Mouse (Mus musculus) intestine, embryonic 16.5 days (tissue): Measurements from ENCODE around the gene Unc5a. TPM values are rescaled to one million over a fixed set of nuclear protein-coding genes. Genes with fewer than 3 reads are reported as not detected.

Experiments used
- ATAC-seq: fragments of 200-750 bp; cut with Nextera tagmentation; 2 replicates; pipeline ENCODE4 v1.8.0; 2017; ENCODE audit warnings: moderate TSS enrichment, moderate library complexity
- H3K27ac ChIP-seq: fragments of 300-500 bp; sonication (generic); 2 replicates; pipeline ENCODE4 v1.5.1; 2014; ENCODE audit warnings: mild to moderate bottlenecking, low read length
- H3K27me3 ChIP-seq: fragments of 300-500 bp; sonication (generic); replicated peaks from 2 replicates; pipeline ENCODE4 v1.6.1; 2014; ENCODE audit warnings: low read length, control low read depth, mixed read lengths; ENCODE audit not compliant: control insufficient read depth, insufficient read depth
- H3K36me3 ChIP-seq: fragments of 300-500 bp; sonication (generic); 2 replicates; pipeline ENCODE4 v1.6.1; 2014; ENCODE audit warnings: low read length, control low read depth; ENCODE audit not compliant: control insufficient read depth, insufficient read depth
- H3K4me1 ChIP-seq: fragments of 300-500 bp; sonication (generic); 2 replicates; pipeline ENCODE4 v1.6.1; 2014; ENCODE audit warnings: low read length, control low read depth, mixed read lengths; ENCODE audit not compliant: control insufficient read depth, insufficient read depth
- H3K4me2 ChIP-seq: fragments of 300-500 bp; sonication (generic); 2 replicates; pipeline ENCODE4 v1.6.1; 2014; ENCODE audit warnings: low read depth, low read length, control low read depth
- H3K4me3 ChIP-seq: fragments of 300-500 bp; sonication (generic); 2 replicates; pipeline ENCODE4 v1.5.1; 2014; ENCODE audit warnings: mild to moderate bottlenecking, low read length
- H3K9ac ChIP-seq: fragments of 300-500 bp; sonication (generic); 2 replicates; pipeline ENCODE4 v1.6.1; 2014; ENCODE audit warnings: low read depth, low read length
- H3K9me3 ChIP-seq: fragments of 300-500 bp; sonication (generic); 2 replicates; pipeline ENCODE4 v1.6.1; 2016; ENCODE audit warnings: low read length, control low read depth; ENCODE audit not compliant: control insufficient read depth
- WGBS: fragments of 180-500 bp; shearing (Covaris S2); extraction: QIAGEN DNeasy Blood & Tissue Kit; methylation state at CpG from one replicate; pipeline ENCODE4 v1.1.7; 2014; 5-methylcytosine and 5-hydroxymethylcytosine counted together
- polyA plus RNA-seq: library from polyadenylated mRNA; unstranded; fragments of >200 nt; fragmentation: Nextera tagmentation; extraction: Ambion mirVana; gene quantifications from 2 replicates; pipeline ENCODE4 v1.2.1, GENCODE M21; 2015

Gene Unc5a
- polyA plus RNA-seq, 1 experiment from 2014 or later: 1.4 TPM

DNA sequence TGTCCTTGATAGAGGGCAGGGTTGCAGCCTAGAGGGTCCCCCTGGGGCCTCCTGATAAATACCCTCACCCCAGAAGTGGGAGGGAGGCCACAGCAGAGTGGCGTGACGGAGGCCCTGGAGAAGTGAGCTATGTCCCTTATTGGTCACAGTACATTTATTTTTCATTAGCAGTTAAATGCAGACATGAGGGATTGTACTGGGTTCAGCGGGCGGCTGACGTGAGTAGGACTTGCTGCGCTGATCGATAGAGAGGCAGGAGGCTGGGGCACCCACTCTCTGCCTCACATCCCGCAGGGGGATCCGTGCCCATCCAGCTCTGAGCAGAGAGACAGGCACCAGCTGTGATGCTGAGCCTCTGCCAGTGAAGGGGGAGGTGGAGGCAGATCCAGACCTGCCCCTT is 38.2 kb downstream of the Unc5a start:
- ATAC-seq: no peak
- Histone ChIP-seq H3K4me3 (no peak overlapping the region), H3K4me1 (no peaks in the 10 kb centered on the region), H3K27ac (no peak overlapping the region), H3K27me3 (no peaks in the 10 kb centered on the region; the same call in 1 of the 2 replicates), H3K9ac (no peak overlapping the region), H3K36me3 (no peaks in the 10 kb centered on the region), H3K4me2 (no peak overlapping the region), H3K9me3 (no peaks in the 10 kb centered on the region)
- WGBS: 78% methylated on average over 9 of the region's 9 CpGs

DNA sequence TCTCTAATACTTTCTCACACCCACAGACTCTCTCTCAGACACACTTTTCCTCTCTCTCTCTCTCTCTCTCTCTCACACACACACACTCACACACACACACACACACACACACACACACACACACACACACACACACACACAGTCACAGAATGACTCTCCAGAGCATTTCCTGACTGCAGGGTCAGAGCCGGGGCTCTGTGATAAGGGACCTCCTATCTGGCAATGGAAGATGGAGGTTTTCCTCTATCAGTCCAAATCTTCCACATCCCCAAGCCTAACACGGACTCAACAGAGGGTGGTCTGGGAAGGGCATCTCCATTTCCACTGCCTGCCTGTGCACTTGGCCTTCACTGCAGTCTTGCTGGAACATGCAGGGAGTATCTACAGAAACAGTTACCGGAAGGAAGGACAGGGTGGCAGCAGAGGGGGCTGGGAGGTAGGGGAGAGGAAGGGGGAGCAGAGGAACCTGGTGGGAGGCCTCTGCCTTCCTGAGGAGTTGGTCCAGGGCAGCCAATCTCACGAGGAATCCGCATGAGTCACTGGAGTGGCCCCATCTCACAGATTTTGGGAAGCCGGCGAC is 39.1 kb downstream of the Unc5a start:
- Histone ChIP-seq H3K4me2 (no peak overlapping the region), H3K9ac (no peak overlapping the region), H3K9me3 (no peaks in the 10 kb centered on the region), H3K36me3 (no peaks in the 10 kb centered on the region), H3K27me3 (no peaks in the 10 kb centered on the region; the same call in 1 of the 2 replicates), H3K27ac (no peak overlapping the region), H3K4me1 (no peaks in the 10 kb centered on the region), H3K4me3 (no peak overlapping the region)
- ATAC-seq: no peak
- WGBS: 42% methylated on average over 7 of the region's 7 CpGs

DNA sequence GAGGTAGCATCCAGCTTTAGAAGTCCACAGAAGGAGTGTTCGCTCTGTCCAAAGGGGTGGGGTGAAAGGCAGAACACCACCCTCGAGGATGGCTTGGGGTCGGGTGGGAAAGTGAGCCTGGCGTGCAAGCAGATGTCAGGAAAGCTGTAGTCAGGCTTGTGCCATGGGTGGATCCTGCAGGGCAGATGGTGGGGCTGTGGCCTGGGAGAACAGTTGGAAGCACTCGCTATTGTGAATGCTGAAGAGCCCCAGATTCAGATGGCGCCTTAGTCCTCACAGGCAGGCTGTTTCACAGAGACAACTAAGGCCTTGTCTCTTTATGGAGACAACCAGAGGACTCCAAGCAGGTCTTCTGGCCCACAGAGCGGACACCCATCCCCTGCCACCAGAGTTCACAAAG is 43.0 kb downstream of the Unc5a start:
- Histone ChIP-seq H3K4me2 (no peak overlapping the region), H3K9ac (no peak overlapping the region), H3K27ac (no peak overlapping the region), H3K4me3 (no peak overlapping the region), H3K4me1 (no peaks in the 10 kb centered on the region), H3K36me3 (no peaks in the 10 kb centered on the region), H3K27me3 (no peaks in the 10 kb centered on the region), H3K9me3 (no peaks in the 10 kb centered on the region)
- ATAC-seq: no peak
- WGBS: 82% methylated on average over 7 of the region's 7 CpGs

DNA sequence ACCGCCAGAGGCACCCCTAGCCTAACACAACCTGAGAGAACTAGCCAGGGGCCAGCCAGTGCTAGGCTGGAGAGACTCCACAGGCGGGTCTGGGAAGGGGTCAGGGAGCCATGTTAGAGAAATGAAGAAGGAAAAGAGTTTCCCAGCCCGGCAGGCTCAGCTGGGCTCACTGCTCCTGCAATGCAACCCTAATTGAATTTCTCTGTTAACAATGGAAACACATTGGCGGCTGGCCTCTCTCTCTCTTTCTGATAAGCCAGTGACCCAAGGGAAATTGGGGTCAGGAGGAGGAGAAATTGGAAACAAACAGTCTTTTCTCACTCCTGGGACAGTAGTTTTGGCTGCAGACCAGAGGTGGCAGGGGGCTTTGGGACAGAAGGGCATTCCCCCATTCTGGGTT is 45.4 kb downstream of the Unc5a start:
- Histone ChIP-seq H3K27me3 (no peaks in the 10 kb centered on the region), H3K4me3 (no peak overlapping the region), H3K4me2 (no peak overlapping the region), H3K4me1 (no peaks in the 10 kb centered on the region), H3K9ac (no peak overlapping the region), H3K27ac (no peak overlapping the region), H3K9me3 (no peaks in the 10 kb centered on the region), H3K36me3 (no peaks in the 10 kb centered on the region)
- WGBS: 22% methylated on average over 4 of the region's 4 CpGs
- ATAC-seq: no peak

DNA sequence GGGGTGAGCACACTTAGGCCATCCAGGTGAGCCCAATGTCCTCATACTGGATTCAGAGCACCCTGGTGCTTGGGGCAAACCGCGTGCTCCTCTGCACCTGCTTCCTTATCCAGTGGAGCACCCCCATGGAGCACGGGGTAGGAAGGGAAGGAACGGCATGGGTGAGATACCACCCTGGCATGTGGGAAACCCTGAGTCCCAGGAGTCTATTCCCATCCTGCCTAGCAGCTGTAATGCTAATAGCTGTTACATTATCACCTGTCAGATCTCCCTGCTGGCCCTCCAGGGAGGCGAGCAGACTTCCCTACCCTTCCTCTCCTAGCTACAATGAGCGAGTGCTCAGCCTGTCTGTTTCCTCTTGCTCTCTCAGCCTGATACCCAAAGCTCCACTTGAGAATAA is 46.0 kb downstream of the Unc5a start:
- ATAC-seq: no peak
- Histone ChIP-seq H3K9ac (no peak overlapping the region), H3K4me2 (no peak overlapping the region), H3K4me3 (no peak overlapping the region), H3K36me3 (no peaks in the 10 kb centered on the region), H3K27ac (no peak overlapping the region), H3K27me3 (no peaks in the 10 kb centered on the region), H3K9me3 (no peaks in the 10 kb centered on the region), H3K4me1 (no peaks in the 10 kb centered on the region)
- WGBS: 52% methylated on average over 6 of the region's 6 CpGs

DNA sequence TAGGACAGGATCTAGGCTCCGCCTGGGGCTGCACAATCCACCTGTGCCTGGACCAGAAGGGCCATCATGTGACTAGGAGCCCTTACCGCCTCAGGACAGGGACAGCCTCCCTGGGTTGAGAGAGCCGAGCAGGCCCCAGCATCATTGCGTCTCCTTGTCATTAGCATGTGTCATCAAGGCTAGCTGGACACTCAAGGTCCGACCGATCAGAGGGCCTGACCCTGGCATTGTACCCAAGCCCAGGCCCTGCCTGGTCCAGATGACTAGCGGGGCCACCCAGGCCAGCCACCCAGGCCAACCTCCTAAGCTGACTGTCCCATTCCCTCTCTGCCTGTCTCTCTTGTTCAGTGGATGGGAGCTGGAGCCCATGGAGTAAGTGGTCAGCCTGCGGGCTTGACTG is 48.4 kb downstream of the Unc5a start:
- Histone ChIP-seq H3K27ac (no peak overlapping the region), H3K4me1 (no peaks in the 10 kb centered on the region), H3K9me3 (no peaks in the 10 kb centered on the region), H3K27me3 (no peaks in the 10 kb centered on the region), H3K9ac (no peak overlapping the region), H3K4me2 (no peak overlapping the region), H3K4me3 (no peak overlapping the region), H3K36me3 (no peaks in the 10 kb centered on the region)
- ATAC-seq: no peak
- 85% methylated on average over 8 of the region's 8 CpGs for WGBS

DNA sequence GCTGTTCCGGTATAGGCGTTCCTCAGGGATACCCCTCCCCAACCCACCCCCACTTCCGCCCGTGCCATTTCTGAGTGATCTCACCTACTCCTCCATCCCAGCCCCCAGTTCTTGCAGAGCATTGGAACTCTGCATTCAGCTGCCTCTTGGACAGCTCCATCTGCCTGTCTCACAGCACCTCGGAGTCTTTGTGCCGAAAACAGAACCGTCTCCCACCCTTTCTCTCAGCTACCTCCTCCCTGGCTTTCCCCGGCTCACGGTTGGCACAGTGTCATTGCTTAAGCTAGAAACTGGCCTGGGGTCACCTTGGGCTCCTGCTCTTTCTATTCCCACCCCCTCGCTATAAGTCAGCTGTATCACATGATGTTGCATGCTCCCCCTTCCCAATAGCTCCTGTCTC is 51.2 kb downstream of the Unc5a start:
- 74% methylated on average over 10 of the region's 10 CpGs for WGBS
- no peak overlapping the region for H3K4me3 ChIP-seq
- H3K9ac ChIP-seq: no peak overlapping the region
- no peak overlapping the region for H3K4me2 ChIP-seq
- ATAC-seq: no peak
- H3K36me3 ChIP-seq: no peaks in the 10 kb centered on the region
- H3K27ac ChIP-seq: no peak overlapping the region
- no peaks in the 10 kb centered on the region for H3K27me3 ChIP-seq
- H3K9me3 ChIP-seq: no peaks in the 10 kb centered on the region
- H3K4me1 ChIP-seq: no peaks in the 10 kb centered on the region

DNA sequence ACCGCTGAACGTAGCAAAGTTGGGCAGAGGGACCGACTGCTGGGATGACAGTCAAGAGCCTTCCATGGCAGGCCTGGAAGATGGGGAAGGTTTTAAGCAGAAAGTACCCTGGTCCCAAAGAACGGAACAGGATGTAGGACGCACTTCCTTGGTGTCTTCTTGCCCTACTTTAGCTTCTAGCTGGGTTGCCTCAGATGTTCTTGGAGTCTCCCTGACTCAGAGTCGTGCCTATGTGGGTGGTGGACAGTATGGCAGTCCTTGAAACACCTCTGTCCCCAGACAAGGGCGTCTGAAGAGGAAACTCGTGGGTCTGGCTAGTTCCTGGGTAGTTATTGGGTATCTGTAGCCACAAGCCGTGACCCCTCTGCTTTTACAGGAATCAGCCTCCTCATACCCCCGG is 52.9 kb downstream of the Unc5a start:
- H3K9me3 ChIP-seq: no peaks in the 10 kb centered on the region
- H3K4me1 ChIP-seq: 0 out of 2 replicates have a peak, but pooled peaks cover 2% of the 10 kb centered on the region
- no peak overlapping the region for H3K4me3 ChIP-seq
- no peaks in the 10 kb centered on the region for H3K27me3 ChIP-seq
- H3K4me2 ChIP-seq: no peak overlapping the region
- H3K9ac ChIP-seq: no peak overlapping the region
- ATAC-seq: no peak
- 77% methylated on average over 10 of the region's 10 CpGs for WGBS
- no peak overlapping the region for H3K27ac ChIP-seq
- H3K36me3 ChIP-seq: no peaks in the 10 kb centered on the region

DNA sequence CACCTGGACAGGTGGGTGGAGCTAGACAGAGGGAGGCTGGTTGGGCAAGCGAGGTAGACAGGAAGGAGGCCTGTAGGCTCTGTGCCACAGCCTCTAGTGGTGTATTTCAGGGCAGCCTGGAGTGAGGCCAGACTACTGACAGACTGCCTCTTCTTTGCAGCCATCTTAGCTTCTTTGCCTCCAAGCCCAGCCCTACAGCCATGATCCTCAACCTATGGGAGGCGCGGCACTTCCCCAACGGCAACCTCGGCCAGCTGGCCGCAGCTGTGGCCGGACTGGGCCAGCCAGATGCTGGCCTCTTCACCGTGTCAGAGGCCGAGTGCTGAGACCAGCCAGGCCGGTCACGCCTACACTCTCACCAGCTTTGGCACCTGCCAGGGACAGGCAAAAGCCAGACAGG is 55.4 kb downstream of the Unc5a start:
- ATAC-seq: no peak
- no peaks in the 10 kb centered on the region for H3K27me3 ChIP-seq
- no peaks in the 10 kb centered on the region for H3K9me3 ChIP-seq
- no peak overlapping the region for H3K27ac ChIP-seq
- H3K9ac ChIP-seq: no peak overlapping the region
- H3K36me3 ChIP-seq: no peaks in the 10 kb centered on the region
- no peak overlapping the region for H3K4me3 ChIP-seq
- H3K4me2 ChIP-seq: no peak overlapping the region
- 56% methylated on average over 11 of the region's 11 CpGs for WGBS
- 0 out of 2 replicates have a peak, but pooled peaks cover 2% of the 10 kb centered on the region for H3K4me1 ChIP-seq
